Mouse (Mus musculus) layer of hippocampus, adult 8-10 months (tissue): ENCODE measurements around the gene Arsb. TPM values are rescaled to one million over a fixed set of nuclear protein-coding genes. Genes with fewer than 3 reads are reported as not detected.

Experiments
- DNase-seq, 2 experiments: peaks; one replicate each; pipeline ENCODE4 v3.0.0; 2022; ENCODE audit warnings: low spot score in 2 of 2
- total RNA-seq, 4 experiments: library from RNA; stranded (reverse); gene quantifications; 2 replicates each; pipeline ENCODE4 v1.2.4; 2022

The Arsb gene
- total RNA-seq, 4 experiments from 2014 or later = 81.5 to 103 (median 92.5) TPM

DNA sequence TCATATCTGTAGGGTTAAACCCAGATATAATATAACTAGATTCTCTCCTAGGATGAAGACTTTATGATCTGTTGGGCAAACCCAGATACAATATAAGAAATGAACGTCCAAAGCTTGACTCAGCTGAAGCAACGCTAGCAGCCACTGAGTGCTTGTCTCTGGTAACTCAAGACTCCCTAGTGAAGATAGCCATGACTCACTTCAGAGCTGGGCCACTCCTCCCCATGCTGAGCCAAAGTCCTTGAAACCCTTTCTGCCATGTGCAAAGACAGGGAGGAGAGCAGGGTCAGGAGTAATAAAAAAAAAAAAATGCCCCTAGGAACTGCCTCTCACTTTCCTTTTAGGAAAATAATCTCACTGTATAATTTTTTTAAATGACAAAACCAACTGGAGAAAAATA is 68.7 kb downstream of the Arsb start:
- no peak for DNase-seq

DNA sequence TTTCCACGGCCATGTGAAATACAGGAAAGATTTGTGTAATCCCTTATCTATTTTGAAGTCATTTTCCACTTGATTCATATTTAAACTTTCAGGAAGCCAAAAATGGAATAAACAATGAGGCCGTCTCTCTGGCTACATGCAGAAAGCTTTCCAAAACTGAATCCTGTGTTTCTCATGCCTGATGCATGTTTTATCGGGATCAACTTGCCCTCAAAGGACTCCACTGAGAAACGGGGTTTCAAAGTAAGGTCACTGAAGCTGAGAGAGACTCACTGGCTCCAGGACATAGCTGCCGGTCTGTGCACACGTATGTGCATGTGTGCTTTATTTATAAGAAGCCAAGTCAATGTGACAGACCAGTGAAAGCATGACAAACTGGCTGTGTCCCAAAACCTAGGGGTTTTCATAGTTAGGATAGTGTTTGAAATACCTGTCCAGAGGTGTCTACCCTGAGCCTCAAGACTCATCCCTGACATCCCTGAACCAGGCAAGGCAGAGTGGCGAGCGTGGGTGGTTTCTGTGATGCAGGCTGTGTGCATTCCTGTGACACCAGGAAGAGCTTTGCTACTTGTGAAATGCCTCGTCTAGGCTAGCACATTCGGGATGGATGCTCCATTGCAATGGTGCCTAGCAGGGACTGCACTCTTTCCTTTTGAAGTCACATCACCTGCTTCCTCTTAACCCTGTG is 75.5 kb downstream of the Arsb start:
- no peak for DNase-seq

DNA sequence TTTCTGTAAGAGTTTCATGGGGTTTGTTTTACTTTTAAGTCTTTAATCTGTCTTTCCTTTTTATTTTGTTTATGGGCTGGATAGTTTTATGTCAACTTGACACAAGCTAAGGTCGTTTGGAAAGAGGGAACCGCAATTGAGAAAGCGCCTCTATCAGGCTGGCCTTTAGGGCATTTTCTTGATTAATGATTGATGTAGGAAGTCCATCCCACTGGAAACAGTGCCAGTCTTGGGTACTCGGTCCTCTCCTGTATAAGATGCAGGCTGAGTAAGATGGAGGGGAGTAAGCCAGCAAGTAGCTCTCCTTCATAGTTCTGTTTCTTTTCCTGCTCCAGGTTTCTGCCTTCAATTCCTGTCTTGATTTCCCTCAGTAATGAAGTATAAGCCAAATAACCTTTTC is 76.2 kb downstream of the Arsb start:
- DNase-seq = no peak

DNA sequence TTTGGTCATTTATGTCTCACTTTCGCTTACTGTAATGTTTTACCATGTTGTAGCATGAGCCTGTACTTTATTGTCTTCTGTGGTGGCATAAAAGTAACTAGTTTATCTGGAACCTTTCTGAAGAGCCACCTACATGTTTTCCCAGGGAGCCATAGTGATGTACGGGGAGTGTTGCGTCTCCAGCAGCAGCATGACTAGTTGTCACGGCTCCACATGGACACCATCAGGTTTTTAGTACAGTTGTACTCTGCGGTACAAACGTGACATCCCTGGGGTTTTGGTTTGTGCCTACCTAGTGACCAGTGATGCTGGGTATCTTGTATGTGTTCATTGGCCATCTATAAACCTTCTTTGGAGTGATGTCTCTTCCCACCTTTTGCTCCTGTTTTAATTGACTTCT is 77.2 kb downstream of the Arsb start:
- DNase-seq = no peak

DNA sequence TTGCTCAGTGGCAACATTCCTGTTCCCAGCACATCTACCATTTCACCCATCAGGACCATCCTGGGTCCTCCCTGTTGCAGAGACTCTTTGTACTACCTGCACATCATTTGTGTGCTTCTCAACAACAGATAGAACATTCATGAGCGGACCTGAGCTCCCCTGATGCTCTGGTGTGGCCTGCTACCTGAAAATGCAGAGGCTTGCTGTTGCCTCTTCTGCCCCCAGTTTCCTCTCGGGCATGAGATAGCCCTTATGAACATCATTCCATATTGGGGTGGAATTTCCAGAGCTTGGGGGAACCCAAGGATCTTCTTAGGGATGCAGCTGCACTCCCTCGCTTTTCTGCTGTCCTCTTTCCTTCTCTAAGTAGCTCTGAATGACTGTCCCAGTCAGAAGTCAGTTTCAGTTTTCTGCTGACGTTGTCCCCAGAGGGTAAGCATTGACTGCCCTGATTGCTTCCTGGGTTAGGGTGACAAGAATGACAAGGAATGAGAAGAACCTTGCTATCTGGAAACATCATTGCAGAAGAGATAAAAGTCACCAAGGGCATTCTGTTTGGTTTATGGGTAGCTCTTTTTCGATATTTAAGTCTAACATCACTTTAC is 78.4 kb downstream of the Arsb start:
- no peak for DNase-seq

DNA sequence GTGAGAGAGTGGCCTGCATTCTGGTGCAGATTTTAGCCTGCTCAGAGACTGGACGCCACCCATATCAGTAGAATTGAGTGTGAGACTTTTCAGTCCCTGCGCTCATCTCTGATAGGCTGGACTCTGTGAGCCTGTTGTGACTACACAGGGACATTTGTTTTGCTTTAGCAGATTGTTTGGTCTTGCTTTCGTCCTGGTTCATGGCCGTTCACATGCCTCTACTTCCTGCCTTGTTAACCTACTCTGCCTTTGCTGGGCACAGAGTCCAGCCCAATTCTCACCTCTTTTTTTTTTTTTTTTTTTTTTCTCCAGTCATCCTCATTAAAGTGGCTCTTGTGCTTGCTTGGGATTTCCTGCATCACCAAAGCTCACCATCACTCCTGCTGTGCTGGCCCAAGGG is 79.2 kb downstream of the Arsb start:
- no peak for DNase-seq

DNA sequence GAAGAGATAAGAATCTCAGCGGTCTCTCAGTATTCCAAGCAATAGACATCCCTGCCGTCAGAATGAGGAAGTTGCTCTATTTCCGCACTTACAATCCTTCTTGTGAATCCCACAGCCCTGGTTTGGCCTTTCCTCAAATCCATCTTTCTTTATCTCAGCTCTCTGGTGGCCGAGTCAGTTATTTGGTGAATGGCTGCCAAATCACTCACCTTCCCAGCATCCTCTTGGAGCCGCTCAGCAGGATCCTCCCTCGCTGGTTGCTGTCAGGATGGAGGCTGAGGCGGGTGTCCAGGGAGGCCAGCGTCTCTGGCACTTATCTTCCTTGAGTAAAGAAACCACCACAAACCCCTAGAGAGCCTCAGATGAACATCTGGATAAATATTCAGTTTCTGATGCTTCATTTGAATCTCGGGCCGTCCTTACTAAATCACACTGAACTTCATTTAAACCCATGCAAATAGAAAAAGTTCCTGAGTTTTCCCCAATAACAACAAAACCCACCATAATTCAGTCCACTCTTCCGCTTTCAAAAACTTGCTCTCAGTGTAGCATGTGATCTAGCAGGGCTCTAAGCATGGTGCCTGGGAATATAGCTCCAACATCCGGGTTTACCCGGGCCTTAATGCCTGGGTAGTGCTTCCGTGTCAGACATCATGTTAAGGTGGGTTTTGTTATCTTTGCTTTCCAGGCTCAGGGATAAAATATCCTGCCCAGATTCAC is 81.1 kb downstream of the Arsb start:
- DNase-seq = no peak

DNA sequence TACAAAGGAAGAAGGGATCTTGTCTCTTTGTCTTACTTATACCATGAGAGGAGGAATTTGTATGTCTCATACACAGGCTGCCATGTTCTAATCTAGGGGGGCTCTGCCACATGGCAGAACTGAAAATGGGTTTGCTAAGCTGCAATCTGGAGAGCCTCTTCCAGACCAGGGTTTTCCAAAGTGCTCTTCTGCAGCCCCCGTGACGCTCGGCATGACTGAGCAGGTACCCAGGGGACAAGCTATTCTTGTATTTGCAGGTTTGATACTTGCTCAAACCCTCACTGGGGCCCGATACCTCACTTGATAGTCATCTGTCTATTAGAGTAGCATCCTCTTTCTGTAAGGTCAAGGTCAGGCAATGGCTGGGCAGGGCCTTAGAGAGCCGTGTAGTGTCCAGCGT is 82.3 kb downstream of the Arsb start:
- no peak for DNase-seq

DNA sequence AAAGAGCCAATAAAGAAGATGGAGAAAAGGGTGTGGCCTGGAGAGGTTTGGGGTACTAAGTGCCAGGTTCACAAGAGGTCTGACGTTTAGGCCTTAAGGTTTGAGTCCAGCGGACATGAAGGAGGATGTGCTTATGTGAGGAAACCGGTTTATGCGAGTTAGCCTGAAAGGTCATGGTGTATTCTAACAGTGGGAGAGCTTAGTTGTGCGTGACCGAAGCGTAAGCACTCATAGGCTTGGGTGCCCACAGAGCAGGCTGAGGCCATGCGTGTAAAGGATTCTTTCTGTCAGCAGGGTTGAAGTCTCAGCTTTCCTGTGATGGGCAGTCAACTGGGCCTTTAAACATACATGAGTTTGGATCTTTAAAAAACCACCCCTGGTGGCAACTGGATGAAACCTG is 82.9 kb downstream of the Arsb start:
- DNase-seq = no peak

DNA sequence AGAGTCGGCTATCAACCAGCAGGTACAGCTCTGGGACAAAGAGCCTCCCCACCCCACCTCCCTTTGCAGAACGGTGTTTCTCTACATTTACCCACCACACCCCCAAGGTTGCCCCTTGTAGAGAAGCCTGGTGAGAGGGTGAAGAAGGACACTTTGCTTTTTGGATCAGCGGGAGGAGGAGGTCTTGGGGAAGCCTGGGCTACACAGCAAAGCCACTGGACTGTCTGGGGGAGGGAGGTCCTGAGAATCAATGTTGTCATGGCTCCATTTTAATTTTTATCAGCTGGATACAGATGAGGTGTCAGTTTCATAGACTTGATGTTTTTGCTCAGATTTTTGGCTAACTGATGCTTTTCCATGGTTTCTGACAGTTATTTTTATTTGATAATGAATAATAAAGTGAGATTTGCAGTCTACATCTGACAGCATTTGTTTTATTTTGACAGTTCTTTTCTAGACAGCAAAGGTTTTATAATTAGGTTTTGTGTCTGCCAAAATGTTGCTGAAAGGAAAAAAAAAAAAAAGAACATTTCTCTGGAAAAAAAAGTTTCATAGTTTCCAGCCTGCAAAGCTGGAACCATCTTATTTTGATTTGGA is 83.6 kb downstream of the Arsb start:
- no peak for DNase-seq

DNA sequence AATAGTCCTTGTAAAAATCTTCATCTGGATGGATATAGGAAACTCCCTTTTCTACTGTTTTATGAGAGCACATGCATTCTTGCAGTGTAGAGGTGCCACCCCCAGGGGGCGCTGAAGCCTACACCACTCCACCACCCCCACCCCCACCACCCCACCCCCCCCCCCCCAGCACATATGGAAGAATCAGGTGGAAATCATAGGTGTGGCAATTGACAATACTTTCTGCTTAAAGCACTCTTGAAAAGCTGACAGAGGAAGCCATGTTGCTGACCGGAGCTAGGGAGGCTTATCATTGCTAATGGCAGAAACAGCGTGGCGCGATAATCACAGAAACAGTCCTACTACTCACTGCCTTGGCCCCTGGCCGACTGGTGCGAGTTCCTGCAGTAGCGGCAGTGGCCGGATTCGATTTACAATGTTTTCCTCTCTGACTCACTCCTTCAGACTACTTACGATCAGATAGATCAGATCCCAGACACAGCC is 84.3 kb downstream of the Arsb start:
- no peak for DNase-seq

DNA sequence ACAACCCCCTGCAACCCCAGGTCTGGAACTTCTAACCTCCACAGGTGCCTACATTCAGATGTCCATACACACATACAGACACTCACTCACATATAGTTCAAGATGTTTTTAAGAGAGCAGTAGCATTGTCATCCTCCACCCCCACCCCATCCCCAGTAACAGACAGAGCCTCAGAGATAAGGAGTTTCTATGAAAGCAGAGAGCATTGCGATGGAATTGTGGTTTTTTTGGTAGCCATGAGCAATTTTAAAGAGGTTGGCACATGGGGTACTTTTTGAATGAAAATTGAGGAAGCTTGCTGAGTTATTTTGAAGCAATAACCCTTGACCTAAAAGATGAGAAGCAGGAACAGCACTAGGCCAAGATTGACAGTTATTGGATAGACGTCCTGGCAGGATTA is 89.8 kb downstream of the Arsb start:
- DNase-seq = no peak

DNA sequence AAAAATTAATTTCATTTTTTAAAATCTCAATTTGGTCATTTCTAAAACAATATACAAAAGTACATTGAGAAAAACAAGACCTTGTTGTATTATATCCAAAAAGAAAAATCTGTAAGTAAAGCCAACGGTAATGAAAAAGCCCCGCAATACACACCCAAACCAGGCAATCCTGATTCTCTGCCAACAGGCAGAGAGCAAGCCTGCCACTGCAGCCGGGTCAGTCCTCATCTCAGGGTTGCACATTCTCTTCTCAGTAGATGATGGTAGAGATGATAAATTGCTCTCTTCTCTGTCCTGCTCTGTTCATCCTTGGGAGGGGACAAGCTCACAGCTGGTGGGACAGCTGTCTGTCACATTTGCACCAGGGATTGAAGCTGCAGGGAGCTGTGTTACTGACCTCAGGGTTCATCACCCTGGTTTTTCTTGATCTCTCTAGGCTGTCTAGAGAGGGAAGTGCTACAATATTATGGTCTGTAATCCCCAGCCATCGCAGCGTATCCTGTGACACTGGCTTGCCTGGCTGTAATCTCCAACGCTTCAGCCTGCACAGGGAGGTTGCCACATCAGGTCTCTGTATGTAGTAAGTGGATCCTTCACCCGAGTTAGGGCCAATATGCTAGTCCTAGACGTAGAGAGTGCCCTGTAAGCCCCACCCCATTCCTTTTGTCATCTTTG is 92.8 kb downstream of the Arsb start:
- DNase-seq = no peak

DNA sequence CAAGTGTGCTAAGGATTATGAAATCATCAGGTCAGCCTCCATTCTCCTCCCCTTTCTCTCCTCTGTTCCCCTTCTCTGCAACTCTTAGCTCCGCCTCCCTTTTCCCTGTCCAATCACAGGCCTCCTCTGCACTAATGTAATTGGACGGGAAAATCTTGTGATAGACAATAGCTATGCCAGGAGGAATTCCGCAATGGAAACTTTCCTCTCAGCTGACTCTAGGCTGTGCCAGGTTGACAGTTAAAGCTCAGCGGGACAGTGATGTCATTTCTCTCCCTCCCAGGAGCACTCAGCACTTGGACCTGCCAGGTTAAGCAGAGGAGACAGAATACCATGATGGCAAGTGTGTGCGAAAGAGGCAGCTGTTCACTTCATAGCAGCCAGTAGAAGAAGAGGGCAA is 95.2 kb downstream of the Arsb start:
- no peak for DNase-seq

DNA sequence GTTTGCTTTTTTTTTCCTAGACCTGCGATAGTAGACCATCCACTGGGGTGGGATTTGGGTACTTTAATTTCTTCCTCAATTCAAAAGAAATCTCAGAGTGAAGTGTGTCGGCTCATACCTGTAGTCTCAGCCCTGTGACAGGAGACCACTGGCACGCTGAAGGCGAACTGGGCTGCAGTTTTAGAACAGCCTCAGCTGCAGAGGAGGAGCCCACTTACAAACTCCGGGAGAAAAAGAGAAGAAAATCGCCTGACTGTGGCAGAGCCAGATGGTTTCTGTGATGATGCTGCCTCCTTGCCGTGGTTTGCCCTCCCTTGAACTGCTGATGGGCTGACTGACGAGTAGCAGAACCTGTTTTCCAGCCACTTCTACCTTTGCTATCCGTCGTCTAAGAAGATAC is 100.3 kb downstream of the Arsb start:
- no peak for DNase-seq

DNA sequence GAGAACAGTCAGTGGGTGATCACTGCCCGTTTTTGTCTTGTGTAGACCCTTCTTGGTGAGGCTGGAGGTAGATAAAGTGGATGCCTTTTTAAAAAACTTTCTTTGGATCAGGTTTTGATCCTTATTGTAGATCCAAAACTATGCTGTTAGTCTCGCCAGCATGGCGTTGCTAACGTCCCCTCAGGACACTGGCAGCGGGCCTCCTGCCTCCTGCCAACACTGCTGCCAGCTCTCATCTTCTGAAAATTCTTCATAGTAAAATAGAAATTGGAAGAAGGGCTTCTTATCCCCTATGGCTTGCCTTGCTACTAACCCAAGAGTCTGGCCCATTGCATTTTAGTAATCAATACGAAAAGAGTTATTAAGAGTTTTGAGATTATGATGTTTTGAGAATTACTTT is 101.2 kb downstream of the Arsb start:
- DNase-seq = no peak

DNA sequence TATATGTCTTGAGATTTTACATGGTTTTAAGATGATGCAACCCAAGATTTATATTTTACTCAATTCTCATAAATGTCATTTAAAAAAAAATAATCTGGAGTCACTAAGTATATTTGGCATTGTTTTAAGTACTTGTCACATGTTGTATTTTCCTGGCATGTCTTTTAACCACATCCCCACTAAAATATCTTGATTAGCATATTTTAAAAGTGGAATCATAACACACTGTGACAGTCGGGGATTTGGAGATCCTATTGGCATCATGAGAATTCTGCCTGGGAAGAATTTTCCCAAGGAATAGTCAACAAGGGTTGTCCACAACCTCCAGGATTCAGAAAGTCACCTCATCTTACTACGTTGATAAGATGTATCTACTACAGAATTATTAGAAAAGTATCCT is 106.5 kb downstream of the Arsb start:
- DNase-seq = no peak

DNA sequence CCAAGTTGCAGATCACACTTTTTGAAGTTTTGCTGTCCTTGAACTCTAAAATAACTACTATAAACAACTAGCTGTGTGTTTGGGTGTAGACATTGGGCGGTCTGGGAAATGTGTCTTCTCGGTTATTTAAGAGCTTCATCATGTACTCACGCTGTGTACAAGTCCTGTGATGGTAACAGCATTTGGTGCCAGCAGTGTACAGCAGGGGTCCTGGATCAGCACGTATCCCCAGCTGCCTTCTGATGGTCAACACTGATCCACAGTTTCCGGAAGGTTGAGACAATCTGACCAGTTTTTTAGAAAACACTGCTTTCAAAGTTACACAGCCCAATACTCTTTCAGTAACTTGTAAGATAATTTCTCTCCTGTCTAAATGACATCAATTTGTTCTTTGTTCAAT is 108.0 kb downstream of the Arsb start:
- no peak for DNase-seq

DNA sequence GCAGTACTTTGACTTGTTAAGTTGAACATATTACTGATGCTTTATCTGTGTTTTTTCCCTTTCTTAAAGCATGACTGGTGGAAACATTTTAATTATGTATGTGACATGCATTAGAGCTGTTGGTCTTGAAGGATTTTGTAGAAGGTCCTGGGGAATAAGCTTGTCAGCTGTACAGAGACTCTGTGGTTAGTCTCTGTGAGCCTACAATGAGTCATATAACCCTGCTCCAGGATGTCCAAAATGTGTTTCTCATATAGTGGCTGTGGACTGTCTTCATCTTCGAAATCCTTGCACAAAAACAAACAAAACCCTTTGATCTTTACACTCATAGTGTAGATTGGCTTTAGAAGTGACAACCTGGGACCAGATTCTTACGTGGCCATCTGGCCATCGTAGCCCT is 110.7 kb downstream of the Arsb start:
- no peak for DNase-seq

DNA sequence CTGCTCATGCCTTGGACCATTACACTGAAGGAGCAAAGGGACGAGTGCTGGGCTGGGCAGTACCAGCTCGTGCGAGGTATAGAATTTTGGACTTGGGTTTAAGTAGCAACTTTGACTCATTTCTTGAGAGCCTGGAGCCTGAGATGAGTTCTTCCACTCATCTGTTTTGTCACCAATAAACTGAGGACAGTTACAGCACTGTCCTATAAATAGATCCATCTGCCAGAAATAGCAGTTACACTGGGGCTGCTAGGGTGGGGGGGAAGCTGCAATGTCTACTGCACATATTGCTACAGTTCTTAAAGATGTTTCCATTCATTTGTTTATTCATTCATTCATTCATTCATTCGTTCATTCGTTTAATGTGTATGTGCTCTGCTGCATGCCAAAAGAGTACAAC is 115.6 kb downstream of the Arsb start:
- DNase-seq = no peak

DNA sequence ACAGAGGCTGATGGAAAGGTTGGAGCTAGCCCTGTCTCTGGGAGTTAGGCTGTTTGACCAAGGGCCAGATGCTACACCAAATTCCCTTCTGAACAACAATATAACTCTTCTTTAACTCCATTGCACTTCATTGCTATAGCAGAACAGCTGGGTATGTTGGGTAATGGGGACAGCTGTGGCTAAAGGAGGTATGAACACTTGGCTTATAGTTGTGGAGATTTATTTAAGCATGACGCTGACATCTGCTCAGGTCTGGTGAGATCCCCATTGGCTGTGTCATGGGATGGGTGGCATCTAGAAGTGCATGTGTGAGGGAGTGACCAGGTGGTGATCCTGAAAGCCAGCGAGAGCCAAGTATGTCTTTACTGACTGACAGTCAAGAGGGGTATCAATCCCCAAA is 116.8 kb downstream of the Arsb start:
- DNase-seq = no peak

DNA sequence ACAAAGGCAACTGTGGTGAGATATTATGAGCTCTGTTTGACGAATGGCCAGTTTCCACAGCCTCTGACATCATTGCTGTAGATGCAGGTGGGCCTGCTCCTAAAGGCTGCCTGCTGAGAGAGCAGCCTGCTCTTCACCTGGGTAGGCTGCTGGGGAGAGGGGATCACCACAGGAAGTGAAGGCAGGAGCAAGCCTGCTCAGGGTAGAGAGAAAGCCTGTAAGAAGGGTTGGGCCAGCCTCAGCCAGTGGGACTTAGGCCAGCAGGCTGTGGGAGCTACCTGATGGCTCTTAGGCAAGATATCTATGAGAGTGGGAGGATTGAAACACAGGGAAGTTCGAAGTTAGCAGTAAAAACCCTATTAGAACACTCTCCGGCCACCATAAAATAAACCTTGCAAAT is 117.5 kb downstream of the Arsb start:
- DNase-seq = no peak
